ENCODE assay signal across 8 mouse cellular contexts in the genomic region with DNA sequence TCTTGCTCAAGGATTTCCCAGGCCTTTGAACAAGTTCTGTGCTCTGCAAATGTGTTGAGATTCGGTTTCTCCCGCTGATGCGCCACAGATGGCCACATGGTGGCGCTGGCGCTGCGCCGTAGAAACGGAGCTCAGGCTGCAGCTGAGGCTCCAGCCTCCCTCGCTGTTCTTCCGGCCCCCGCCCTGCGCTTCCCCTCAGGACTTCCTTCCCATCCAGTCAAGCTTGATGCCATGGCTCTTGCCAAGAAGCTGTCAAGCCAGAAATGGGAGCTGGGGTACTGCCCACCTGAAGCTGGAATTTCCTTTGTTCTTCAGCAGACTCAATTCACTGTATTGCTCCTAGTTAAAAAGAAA.
DNase-seq lines count a peak whose midpoint lies in the region; ATAC-seq and TF ChIP-seq lines count a peak whose summit lies in the region.

No protein-coding gene starts in this region.

- no peak overlapping the region for H3K27ac ChIP-seq in ES-E14 (ENCODE audit: insufficient read depth, low read depth, low read length, poor library complexity, severe bottlenecking)
- no peak overlapping the region for H3K27ac ChIP-seq in forebrain, postnatal 0 days (ENCODE audit: low read depth, low read length)

- peak; percentile 99 for TF ChIP-seq CTCF in forebrain, postnatal 0 days (IDR thresholded peaks at IDR 0.05; ENCODE audit: low read depth)
- peak; percentile 91 for TF ChIP-seq CTCF in lung, adult 2 months (IDR thresholded peaks at IDR 0.05; ENCODE audit: insufficient read depth, low read length)

- H3K4me1 ChIP-seq in ES-E14 (ENCODE audit: control insufficient read depth in 2 of 2, insufficient read depth in 2 of 2, low read length in 2 of 2, poor library complexity in 1 of 2), result no peaks in the 10 kb centered on the region
- H3K4me1 ChIP-seq in forebrain, postnatal 0 days (ENCODE audit: insufficient read depth), result no peaks in the 10 kb centered on the region
- peaks cover 10% of the 10 kb centered on the region for H3K4me1 ChIP-seq in lung, adult 2 months (ENCODE audit: control insufficient read depth, insufficient read depth, low read length)

- peak; percentile 98 for ATAC-seq in forebrain, postnatal 0 days

- intact Hi-C loops in heart, postnatal 36 days (cut with DNase I), result loop anchor here (1.0 to 10.0 kb wide), 10 partner anchors 74 to 1754 kb away; partner anchors contain the start of genes Lurap1l and Mpdz

- no peak for TF ChIP-seq POLR2A in lung, adult 2 months (IDR thresholded peaks at IDR 0.05; ENCODE audit: borderline replicate concordance, extremely low read depth, low read depth, low read length)

- H3K36me3 ChIP-seq in ES-E14 (ENCODE audit: control insufficient read depth, insufficient read depth, low read length, poor library complexity, severe bottlenecking), result no peaks in the 10 kb centered on the region
- no peaks in the 10 kb centered on the region for H3K36me3 ChIP-seq in forebrain, postnatal 0 days (ENCODE audit: insufficient read depth)

- no peaks in the 10 kb centered on the region for H3K27me3 ChIP-seq in forebrain, postnatal 0 days (ENCODE audit: insufficient read depth, low read length)

- no peak overlapping the region for H3K4me3 ChIP-seq in ES-E14 (ENCODE audit: insufficient read depth in 1 of 2, low read depth in 1 of 2, low read length in 2 of 2, poor library complexity in 1 of 2, severe bottlenecking in 1 of 2)
- H3K4me3 ChIP-seq in forebrain, postnatal 0 days (ENCODE audit: low read depth, low read length), result no peak overlapping the region
- no peak overlapping the region for H3K4me3 ChIP-seq in lung, adult 2 months (replicated peaks; ENCODE audit: extremely low read depth, low read depth, low read length)

- peak; percentile 65 for DNase-seq in ES-E14 (ENCODE audit: low read depth, low spot score)
- peak; percentile 77 for DNase-seq in cerebellum, adult 11-12 months
- peak; percentile 96 for DNase-seq in forebrain, postnatal 0 days
- DNase-seq in heart, postnatal 36 days, result peak; percentile 85 to 90
- DNase-seq in layer of hippocampus, adult 18-20 months (ENCODE audit: low spot score in 2 of 2), result peak; percentile 86 to 94
- peak; percentile 76 for DNase-seq in lung, adult 2 months
- peak; percentile 84 for DNase-seq in ovary, postnatal 14 days (ENCODE audit: low spot score)
- DNase-seq in thymus, postnatal 36 days, result peak; percentile 2 to 12

- H3K9me3 ChIP-seq in ES-E14 (ENCODE audit: control insufficient read depth, insufficient read depth, low read depth, low read length), result no peaks in the 10 kb centered on the region
- no peaks in the 10 kb centered on the region for H3K9me3 ChIP-seq in forebrain, postnatal 0 days (ENCODE audit: low read length)

- peak overlapping the region; percentile 11; the same call in 1 of the 2 replicates for H3K4me2 ChIP-seq in forebrain, postnatal 0 days (ENCODE audit: low read depth)

- in situ Hi-C loops in ES-E14 (cut with MboI; ENCODE audit: low sequenced_read_pairs in 2 of 2, unreplicated experiment in 2 of 2), result no loop called here

- no peak overlapping the region for H3K9ac ChIP-seq in ES-E14 (ENCODE audit: insufficient read depth, low read depth, low read length, poor library complexity, severe bottlenecking)
- H3K9ac ChIP-seq in forebrain, postnatal 0 days, result no peak overlapping the region

- WGBS in forebrain, postnatal 0 days, result 5% methylated on average over 12 of the region's 12 CpGs
- WGBS in lung, adult 2 months, result 1% methylated on average over 12 of the region's 12 CpGs

TF ChIP-seq in ES-E14, 5 proteins besides CTCF, POLR2A, EP300 and RAD21:
- TF ChIP-seq MAFK (IDR thresholded peaks at IDR 0.05; ENCODE audit: insufficient read depth, low read depth, low read length) (no peak), CHD2 (IDR thresholded peaks at IDR 0.05; ENCODE audit: low read depth, low read length) (no peak), ZC3H11A (IDR thresholded peaks at IDR 0.05; ENCODE audit: borderline replicate concordance, low read depth, low read length) (peak; percentile 93)
TF ChIP-seq in ES-E14: peak in this region for 1.

Comparison
In these comparisons a context has a peak if more than half of its experiments do, and no peak if none do; other contexts are left out.
1. DNase-seq: peak in every context shown above with its lines; median percentile 96 in forebrain, postnatal 0 days; 90 in layer of hippocampus, adult 18-20 months; 88 in heart, postnatal 36 days; 84 in ovary, postnatal 14 days; 77 in cerebellum, adult 11-12 months; 76 in lung, adult 2 months; 65 in ES-E14; 7 in thymus, postnatal 36 days.